Mouse (Mus musculus): Measurements from ENCODE around the gene Ripk4. TPM values are rescaled to one million over a fixed set of nuclear protein-coding genes. Genes with fewer than 3 reads are reported as not detected.
A peak's percentile ranks its signal among the peaks of the same experiment; 100 is the strongest.

Gene Ripk4
- 15.5 and 16.0 TPM in 2 replicates for polyA plus RNA-seq (2015; fragmentation: Nextera tagmentation; extraction: Ambion mirVana)

DNA sequence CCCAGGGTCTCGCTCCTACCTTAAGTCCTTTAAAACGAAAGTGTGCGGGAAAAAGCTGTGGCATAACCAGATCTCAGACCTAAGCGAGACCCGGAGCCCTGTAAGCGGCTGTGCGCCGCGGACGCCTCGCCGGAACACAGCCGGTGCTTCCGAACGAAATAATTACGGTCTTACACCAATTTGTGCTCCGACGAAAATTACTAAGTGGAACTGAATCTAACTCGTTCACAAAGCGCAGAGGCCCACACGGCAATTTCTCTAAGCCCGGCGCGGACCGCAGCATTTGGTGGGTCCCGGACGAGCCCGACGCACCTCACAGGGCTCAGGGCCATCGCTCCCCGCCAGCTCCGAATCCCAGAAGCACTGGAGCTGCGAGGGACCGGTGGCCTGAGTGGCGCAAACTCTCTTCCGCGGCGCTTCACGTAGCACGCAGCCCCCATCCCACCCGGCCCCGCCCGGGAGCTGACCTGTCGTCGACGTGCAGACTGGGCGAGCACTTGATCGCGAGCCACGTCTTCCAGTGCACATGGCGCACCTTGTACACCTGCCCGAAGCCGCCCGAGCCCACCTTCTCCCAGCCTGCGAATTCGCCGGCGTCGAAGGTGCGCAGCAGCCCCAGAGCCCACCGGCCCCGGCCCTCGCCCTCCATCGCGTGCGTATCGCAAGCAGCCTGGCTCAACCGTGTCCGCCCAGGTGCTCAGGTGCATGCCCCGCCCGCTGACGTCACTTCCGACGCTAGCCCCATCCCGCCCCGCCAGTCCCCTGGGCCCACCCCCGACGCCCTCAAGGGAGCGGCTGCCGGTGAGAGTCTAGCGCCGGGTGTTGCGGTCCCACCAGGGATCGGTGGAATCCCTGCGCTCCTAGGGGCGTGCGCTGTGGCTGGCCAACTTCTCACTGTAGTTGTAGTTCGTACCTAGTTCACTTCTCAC is at the start of gene Ripk4:
Ripk4 (minus strand) TSS at position 727 of the 929 bp plus-strand sequence.
- peak; percentile 76 for ATAC-seq (ENCODE audit: borderline replicate concordance, extremely low read depth, low FRiP score, low TSS enrichment)
- H3K4me2 ChIP-seq = peak within 1 kb of the TSS; percentile 63
- peak within 1 kb of the TSS; percentile 49 for H3K4me3 ChIP-seq
- H3K4me1 ChIP-seq = peaks cover 42% of the 10 kb centered on the region
- peak within 1 kb of the TSS; percentile 63 for H3K27ac ChIP-seq
- no peaks in the 10 kb centered on the region for H3K9me3 ChIP-seq
- 1% methylated on average over 88 of the region's 88 CpGs for WGBS
- peak within 1 kb of the TSS; percentile 46 for H3K9ac ChIP-seq
- no peaks in the 10 kb centered on the region for H3K36me3 ChIP-seq
- peaks cover 49% of the 10 kb centered on the region for H3K27me3 ChIP-seq

GRCm38 (mm10) chr16:97808881-97809280 is 45.3 kb upstream of the Ripk4 start:
- no peaks in the 10 kb centered on the region for H3K9me3 ChIP-seq
- H3K27ac ChIP-seq = no peak overlapping the region
- 96% methylated on average over 3 of the region's 3 CpGs for WGBS
- H3K9ac ChIP-seq = no peak overlapping the region
- ATAC-seq (ENCODE audit: borderline replicate concordance, extremely low read depth, low FRiP score, low TSS enrichment) = no peak
- no peak overlapping the region for H3K4me2 ChIP-seq
- no peak overlapping the region for H3K4me3 ChIP-seq
- no peaks in the 10 kb centered on the region for H3K4me1 ChIP-seq
- peaks cover 81% of the 10 kb centered on the region for H3K36me3 ChIP-seq
- H3K27me3 ChIP-seq = no peaks in the 10 kb centered on the region

- peaks cover 66% of the 10 kb centered on the region for H3K36me3 ChIP-seq
- H3K4me1 ChIP-seq = no peaks in the 10 kb centered on the region
- WGBS = 94% methylated on average over 3 of the region's 3 CpGs
- ATAC-seq (ENCODE audit: borderline replicate concordance, extremely low read depth, low FRiP score, low TSS enrichment) = no peak
- no peak overlapping the region for H3K27ac ChIP-seq
- no peak overlapping the region for H3K4me2 ChIP-seq
- no peak overlapping the region for H3K9ac ChIP-seq
- no peak overlapping the region for H3K4me3 ChIP-seq
- H3K27me3 ChIP-seq = no peaks in the 10 kb centered on the region
- no peaks in the 10 kb centered on the region for H3K9me3 ChIP-seq
Measured at GRCm38 (mm10) chr16:97805646-97806045, 42.1 kb upstream of the Ripk4 start.

GRCm38 (mm10) chr16:97804680-97805547 is 41.3 kb upstream of the Ripk4 start:
- 68% methylated on average over 7 of the region's 7 CpGs for whole genome bisulfite sequencing
- H3K4me3 ChIP-seq = no peak overlapping the region
- no peak; the same call in 1 of the 2 replicates for ATAC-seq (ENCODE audit: borderline replicate concordance, extremely low read depth, low FRiP score, low TSS enrichment)
- peaks cover 65% of the 10 kb centered on the region for H3K36me3 ChIP-seq
- no peak overlapping the region for H3K4me2 ChIP-seq
- H3K4me1 ChIP-seq = no peaks in the 10 kb centered on the region
- no peak overlapping the region for H3K9ac ChIP-seq
- H3K9me3 ChIP-seq = no peaks in the 10 kb centered on the region
- no peak overlapping the region for H3K27ac ChIP-seq
- no peaks in the 10 kb centered on the region for H3K27me3 ChIP-seq

DNA sequence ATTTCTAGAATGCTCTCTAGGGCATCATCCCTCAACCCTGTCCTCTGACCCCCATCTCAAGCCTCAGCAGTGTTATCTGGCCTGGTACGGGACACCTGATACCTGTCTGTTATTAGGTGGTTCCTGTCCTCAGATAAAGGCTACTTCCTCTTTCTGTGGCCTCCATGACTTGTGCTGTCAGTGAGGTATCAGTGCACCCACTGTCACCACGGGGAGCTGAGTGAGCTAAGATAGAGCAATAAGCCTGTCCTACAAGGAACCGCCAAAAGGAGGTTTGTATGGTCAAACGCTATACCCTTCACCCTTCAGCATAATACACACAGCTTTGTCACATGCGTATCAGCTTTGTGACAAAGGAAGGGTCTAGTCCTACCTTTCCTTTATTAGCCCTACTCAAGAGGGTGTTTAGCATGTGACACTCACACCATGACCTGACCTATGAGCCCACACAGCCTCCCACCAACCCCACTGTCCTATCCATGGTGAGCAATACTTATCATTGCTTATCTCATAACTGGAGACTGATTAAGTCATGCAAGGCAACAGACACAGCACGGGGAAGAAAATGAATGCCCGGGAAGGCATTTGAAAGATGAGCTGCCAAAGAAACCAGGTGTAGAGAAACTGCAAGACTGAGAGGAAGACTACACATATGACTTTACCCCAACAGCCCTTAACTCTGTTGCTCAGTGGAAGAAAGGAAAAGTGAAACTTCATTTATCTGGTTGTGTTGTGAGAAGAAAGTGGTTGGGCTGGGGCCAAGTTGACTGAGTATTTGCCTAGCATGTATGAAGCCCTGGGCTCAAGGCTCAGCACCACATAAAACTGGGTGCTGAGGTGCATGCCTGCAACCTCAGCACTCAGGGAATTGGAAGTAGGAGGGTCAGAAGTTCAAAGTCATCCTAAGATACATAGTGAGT is 34.6 kb upstream of the Ripk4 start:
- 81% methylated on average over 7 of the region's 7 CpGs for WGBS
- H3K36me3 ChIP-seq = peaks cover 69% of the 10 kb centered on the region

DNA sequence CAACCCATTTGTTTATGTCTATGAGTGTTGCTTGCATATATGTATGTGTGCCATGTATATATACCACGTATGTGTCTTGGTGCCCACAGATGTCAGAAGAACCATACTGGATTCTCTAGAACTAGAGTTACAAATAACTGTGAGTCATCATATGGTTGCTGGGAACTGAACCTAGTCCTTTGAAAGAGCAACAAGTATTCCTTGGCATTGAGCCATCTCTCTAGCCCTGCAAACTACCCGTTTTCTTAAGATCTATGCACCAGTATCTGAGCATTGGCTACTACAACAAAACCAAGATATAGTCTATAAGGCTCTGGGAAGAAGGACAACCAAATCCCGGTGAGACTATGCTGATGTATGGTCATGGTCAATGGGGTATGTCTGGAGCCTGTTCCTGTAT is 33.6 kb upstream of the Ripk4 start:
- WGBS = 80% methylated on average over 3 of the region's 3 CpGs
- ATAC-seq (ENCODE audit: borderline replicate concordance, extremely low read depth, low FRiP score, low TSS enrichment) = no peak
- peaks cover 73% of the 10 kb centered on the region for H3K36me3 ChIP-seq

More for the DNA sequence above, 34.6 kb upstream of the Ripk4 start:
- H3K4me1 ChIP-seq = no peaks in the 10 kb centered on the region
- H3K27ac ChIP-seq = no peak overlapping the region
- H3K4me3 ChIP-seq = no peak overlapping the region
- no peaks in the 10 kb centered on the region for H3K27me3 ChIP-seq
- H3K9me3 ChIP-seq = no peaks in the 10 kb centered on the region
- ATAC-seq (ENCODE audit: borderline replicate concordance, extremely low read depth, low FRiP score, low TSS enrichment) = no peak
- no peak overlapping the region for H3K4me2 ChIP-seq
- H3K9ac ChIP-seq = no peak overlapping the region

DNA sequence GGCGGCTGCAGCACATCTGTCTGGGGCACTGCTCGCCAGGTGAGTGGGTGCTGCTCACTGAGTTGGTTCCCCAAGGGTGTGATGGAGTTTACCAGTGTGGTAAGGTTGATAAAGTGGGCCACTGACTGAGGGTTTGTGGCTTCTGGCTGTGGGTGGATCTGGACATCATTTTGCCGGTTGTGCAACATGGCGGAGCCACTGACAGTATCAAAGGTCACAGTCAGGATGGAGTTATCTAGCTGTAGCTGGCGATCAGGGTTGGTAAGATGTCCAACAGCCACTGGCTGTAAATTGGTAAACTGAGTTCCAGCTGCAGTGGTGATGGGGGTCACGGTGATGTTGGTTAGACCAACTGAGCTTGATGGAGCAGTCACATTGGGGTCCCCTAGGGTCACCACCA is 30.7 kb upstream of the Ripk4 start:
- H3K4me3 ChIP-seq = no peak overlapping the region
- no peaks in the 10 kb centered on the region for H3K9me3 ChIP-seq
- ATAC-seq (ENCODE audit: borderline replicate concordance, extremely low read depth, low FRiP score, low TSS enrichment) = no peak
- no peak overlapping the region for H3K4me2 ChIP-seq
- H3K4me1 ChIP-seq = no peaks in the 10 kb centered on the region
- no peak overlapping the region for H3K9ac ChIP-seq
- peaks cover 56% of the 10 kb centered on the region for H3K36me3 ChIP-seq
- WGBS = 92% methylated on average over 6 of the region's 6 CpGs
- H3K27ac ChIP-seq = no peak overlapping the region
- H3K27me3 ChIP-seq = no peaks in the 10 kb centered on the region

More for the DNA sequence above, 33.6 kb upstream of the Ripk4 start:
- H3K27me3 ChIP-seq = no peaks in the 10 kb centered on the region
- no peaks in the 10 kb centered on the region for H3K9me3 ChIP-seq
- no peaks in the 10 kb centered on the region for H3K4me1 ChIP-seq
- H3K9ac ChIP-seq = no peak overlapping the region
- no peak overlapping the region for H3K27ac ChIP-seq
- no peak overlapping the region for H3K4me2 ChIP-seq
- H3K4me3 ChIP-seq = no peak overlapping the region

GRCm38 (mm10) chr16:97783057-97783456 is 19.5 kb upstream of the Ripk4 start:
- Histone ChIP-seq H3K27me3 (no peaks in the 10 kb centered on the region), H3K4me3 (no peak overlapping the region), H3K4me1 (no peaks in the 10 kb centered on the region), H3K9ac (no peak overlapping the region), H3K9me3 (no peaks in the 10 kb centered on the region), H3K27ac (no peak overlapping the region), H3K4me2 (no peak overlapping the region), H3K36me3 (no peaks in the 10 kb centered on the region)
- no peak for ATAC-seq (ENCODE audit: borderline replicate concordance, extremely low read depth, low FRiP score, low TSS enrichment)
- WGBS = 75% methylated on average over 5 of the region's 5 CpGs

DNA sequence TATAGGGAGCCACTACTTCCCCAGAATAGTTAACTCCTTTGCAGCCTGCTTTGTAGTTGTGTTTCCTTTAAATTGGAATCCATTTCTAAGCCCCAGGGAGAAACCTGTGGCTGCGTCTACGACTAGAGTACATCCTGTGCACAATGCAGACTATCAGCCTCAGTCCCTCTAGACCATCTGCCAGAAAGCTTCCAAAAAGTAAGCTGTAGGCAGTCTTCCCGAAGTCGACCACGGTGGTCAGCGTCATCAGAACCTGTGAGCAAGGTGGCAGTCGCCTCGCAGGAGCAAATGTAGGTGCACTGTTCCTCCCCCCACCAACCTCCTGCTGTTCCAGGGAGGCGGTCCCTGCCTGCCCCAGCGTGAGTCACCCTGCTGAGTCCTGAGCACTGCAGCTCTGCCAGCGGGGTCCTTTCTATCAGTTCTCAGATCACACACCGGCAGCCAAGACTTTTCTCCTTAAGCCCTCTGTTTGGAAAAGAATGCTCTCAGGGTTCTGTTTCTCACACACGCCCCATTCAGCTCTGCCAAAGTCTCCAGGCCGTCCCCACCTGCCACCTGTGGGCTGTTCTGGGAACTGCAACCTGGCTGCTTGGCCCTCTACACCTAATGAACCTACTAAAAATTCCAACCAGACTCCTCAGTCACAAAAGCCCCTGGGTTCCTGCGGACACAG is 14.9 kb upstream of the Ripk4 start:
- Histone ChIP-seq H3K9ac (no peak overlapping the region), H3K36me3 (no peaks in the 10 kb centered on the region), H3K4me2 (peak overlapping the region; percentile 33), H3K4me1 (no peaks in the 10 kb centered on the region), H3K4me3 (no peak overlapping the region), H3K27me3 (no peaks in the 10 kb centered on the region), H3K9me3 (no peaks in the 10 kb centered on the region), H3K27ac (peak overlapping the region; percentile 54)
- 22% methylated on average over 15 of the region's 15 CpGs for WGBS
- peak; percentile 86 for ATAC-seq (ENCODE audit: borderline replicate concordance, extremely low read depth, low FRiP score, low TSS enrichment)

GRCm38 (mm10) chr16:97766501-97766900 is 2.9 kb upstream of the Ripk4 start:
- Histone ChIP-seq H3K4me1 (peaks cover 35% of the 10 kb centered on the region), H3K27ac (no peak overlapping the region), H3K4me3 (no peak overlapping the region), H3K4me2 (no peak overlapping the region), H3K36me3 (no peaks in the 10 kb centered on the region), H3K9ac (no peak overlapping the region), H3K9me3 (no peaks in the 10 kb centered on the region), H3K27me3 (peaks cover 41% of the 10 kb centered on the region)
- ATAC-seq (ENCODE audit: borderline replicate concordance, extremely low read depth, low FRiP score, low TSS enrichment) = peak; percentile 66; the same call in 1 of the 2 replicates
- WGBS = 4% methylated on average over 3 of the region's 3 CpGs

- no peak for ATAC-seq (ENCODE audit: borderline replicate concordance, extremely low read depth, low FRiP score, low TSS enrichment)
- Histone ChIP-seq H3K27ac (no peak overlapping the region), H3K4me3 (no peak overlapping the region), H3K27me3 (peaks cover 49% of the 10 kb centered on the region), H3K9ac (no peak overlapping the region), H3K4me1 (peaks cover 42% of the 10 kb centered on the region), H3K9me3 (no peaks in the 10 kb centered on the region), H3K36me3 (no peaks in the 10 kb centered on the region), H3K4me2 (no peak overlapping the region)
- WGBS = 53% methylated on average over 2 of the region's 2 CpGs
Measured at GRCm38 (mm10) chr16:97764626-97765025, 1.0 kb upstream of the Ripk4 start.
